Comparison of ENCODE assay signal across 18 mouse cellular contexts in genomic region chr5:47975795-47976194, GRCm38 (mm10). TPM values are rescaled to one million over a fixed set of nuclear protein-coding genes. Genes with fewer than 3 reads are reported as not detected.
DNase-seq lines count a peak whose midpoint lies in the region; ATAC-seq lines count a peak whose summit lies in the region.
"Had no signal": no experiment of that assay in that cellular context is flagged by ENCODE, and none has a peak within 500 bp of the region (broad histone marks: within the 10 kb centered on the region; RNA-seq: fewer than 3 reads in every experiment).

No protein-coding gene starts in this region.

- 72% methylated on average over 2 of the region's 2 CpGs for WGBS in hindbrain, embryonic 12.5 days
- 77% methylated on average over 2 of the region's 2 CpGs for WGBS in hindbrain, embryonic 11.5 days
- WGBS in hindbrain, embryonic 15.5 days: 46% methylated on average over 2 of the region's 2 CpGs
- 55% methylated on average over 2 of the region's 2 CpGs for WGBS in neural tube, embryonic 14.5 days
- 57% methylated on average over 2 of the region's 2 CpGs for WGBS in liver, embryonic 12.5 days (ENCODE audit: insufficient replicate concordance)

- H3K4me3 ChIP-seq in hindbrain, embryonic 12.5 days: no peak overlapping the region
- H3K4me3 ChIP-seq in hindbrain, embryonic 11.5 days (ENCODE audit: low read depth, low read length): no peak overlapping the region
- no peak overlapping the region for H3K4me3 ChIP-seq in hindbrain, embryonic 15.5 days
- no peak overlapping the region for H3K4me3 ChIP-seq in neural tube, embryonic 14.5 days (ENCODE audit: low read depth, low read length)
- no peak overlapping the region for H3K4me3 ChIP-seq in liver, embryonic 12.5 days
- H3K4me3 ChIP-seq: embryonic facial prominence, embryonic 13.5 days; gastrocnemius, adult 2 months; intestine, embryonic 15.5 days; kidney, embryonic 15.5 days; lung, embryonic 15.5 days had no signal

- no peaks in the 10 kb centered on the region; the same call in 1 of the 2 replicates for H3K27me3 ChIP-seq in hindbrain, embryonic 12.5 days
- no peaks in the 10 kb centered on the region for H3K27me3 ChIP-seq in hindbrain, embryonic 11.5 days (ENCODE audit: control insufficient read depth, insufficient read depth, low read length)
- no peaks in the 10 kb centered on the region for H3K27me3 ChIP-seq in hindbrain, embryonic 15.5 days
- H3K27me3 ChIP-seq in neural tube, embryonic 14.5 days (ENCODE audit: control insufficient read depth, insufficient read depth, low read length): no peaks in the 10 kb centered on the region
- no peaks in the 10 kb centered on the region for H3K27me3 ChIP-seq in liver, embryonic 12.5 days (replicated peaks)
- H3K27me3 ChIP-seq: intestine, embryonic 15.5 days; kidney, embryonic 15.5 days; lung, embryonic 15.5 days had no signal

- no peak for DNase-seq in hindbrain, embryonic 11.5 days (ENCODE audit: low spot score)
- DNase-seq in right cerebral cortex, postnatal 10 days (ENCODE audit: low spot score in 2 of 2): peak; percentile 23 to 31
- DNase-seq in right cerebral cortex, postnatal 14 days: no peak
- DNase-seq: adrenal gland, postnatal 14 days; cerebellum, adult 8-10 months; gastrocnemius, adult 2 months; layer of hippocampus, postnatal 36 days; thymus, postnatal 36 days had no signal

- no peaks in the 10 kb centered on the region for H3K9me3 ChIP-seq in hindbrain, embryonic 12.5 days (replicated peaks)
- no peaks in the 10 kb centered on the region for H3K9me3 ChIP-seq in hindbrain, embryonic 11.5 days (ENCODE audit: control insufficient read depth, low read length)
- H3K9me3 ChIP-seq in hindbrain, embryonic 15.5 days: no peaks in the 10 kb centered on the region
- no peaks in the 10 kb centered on the region for H3K9me3 ChIP-seq in neural tube, embryonic 14.5 days (ENCODE audit: control insufficient read depth, low read length)
- no peaks in the 10 kb centered on the region for H3K9me3 ChIP-seq in liver, embryonic 12.5 days (replicated peaks)
- H3K9me3 ChIP-seq: embryonic facial prominence, embryonic 13.5 days; intestine, embryonic 15.5 days; kidney, embryonic 15.5 days; lung, embryonic 15.5 days had no signal

- H3K36me3 ChIP-seq in hindbrain, embryonic 12.5 days: no peaks in the 10 kb centered on the region
- no peaks in the 10 kb centered on the region for H3K36me3 ChIP-seq in hindbrain, embryonic 11.5 days (ENCODE audit: control insufficient read depth, insufficient read depth, low read length)
- H3K36me3 ChIP-seq in hindbrain, embryonic 15.5 days: no peaks in the 10 kb centered on the region
- no peaks in the 10 kb centered on the region for H3K36me3 ChIP-seq in neural tube, embryonic 14.5 days (ENCODE audit: control insufficient read depth, insufficient read depth, low read length)
- no peaks in the 10 kb centered on the region for H3K36me3 ChIP-seq in liver, embryonic 12.5 days
- H3K36me3 ChIP-seq: embryonic facial prominence, embryonic 13.5 days; intestine, embryonic 15.5 days; kidney, embryonic 15.5 days; lung, embryonic 15.5 days had no signal

- H3K27ac ChIP-seq in hindbrain, embryonic 12.5 days: no peak overlapping the region
- no peak overlapping the region for H3K27ac ChIP-seq in hindbrain, embryonic 11.5 days (ENCODE audit: low read depth, low read length)
- H3K27ac ChIP-seq in hindbrain, embryonic 15.5 days (replicated peaks): no peak overlapping the region
- no peak overlapping the region for H3K27ac ChIP-seq in neural tube, embryonic 14.5 days (ENCODE audit: low read depth, low read length)
- H3K27ac ChIP-seq in liver, embryonic 12.5 days: no peak overlapping the region
- H3K27ac ChIP-seq: embryonic facial prominence, embryonic 13.5 days; gastrocnemius, adult 2 months; intestine, embryonic 15.5 days; kidney, embryonic 15.5 days; lung, embryonic 15.5 days had no signal

- peak; percentile 13; the same call in 1 of the 2 replicates for ATAC-seq in hindbrain, embryonic 12.5 days (ENCODE audit: low FRiP score)
- no peak for ATAC-seq in hindbrain, embryonic 11.5 days (ENCODE audit: low FRiP score)
- ATAC-seq in hindbrain, embryonic 15.5 days (ENCODE audit: low FRiP score, low read depth): peak; percentile 69; the same call in 1 of the 2 replicates
- ATAC-seq in neural tube, embryonic 14.5 days (ENCODE audit: low read depth): peak; percentile 24; the same call in 1 of the 2 replicates
- no peak for ATAC-seq in liver, embryonic 12.5 days
- ATAC-seq: activated CD4-positive, CD25-positive, alpha-beta regulatory T cell, adult 4 months; intestine, embryonic 15.5 days; Patski had no signal

- no peak overlapping the region for H3K9ac ChIP-seq in hindbrain, embryonic 12.5 days
- H3K9ac ChIP-seq in hindbrain, embryonic 11.5 days (ENCODE audit: low read depth, low read length): no peak overlapping the region
- H3K9ac ChIP-seq in hindbrain, embryonic 15.5 days: no peak overlapping the region
- no peak overlapping the region for H3K9ac ChIP-seq in neural tube, embryonic 14.5 days (replicated peaks; ENCODE audit: low read depth, low read length)
- H3K9ac ChIP-seq in liver, embryonic 12.5 days: no peak overlapping the region
- H3K9ac ChIP-seq: embryonic facial prominence, embryonic 13.5 days; intestine, embryonic 15.5 days; kidney, embryonic 15.5 days; lung, embryonic 15.5 days had no signal

- H3K4me1 ChIP-seq in hindbrain, embryonic 12.5 days: no peaks in the 10 kb centered on the region
- no peaks in the 10 kb centered on the region for H3K4me1 ChIP-seq in hindbrain, embryonic 11.5 days (replicated peaks; ENCODE audit: control insufficient read depth, insufficient read depth, low read length)
- H3K4me1 ChIP-seq in hindbrain, embryonic 15.5 days (replicated peaks): no peaks in the 10 kb centered on the region
- H3K4me1 ChIP-seq in neural tube, embryonic 14.5 days (ENCODE audit: control insufficient read depth, insufficient read depth, low read length): no peaks in the 10 kb centered on the region
- H3K4me1 ChIP-seq in liver, embryonic 12.5 days: no peaks in the 10 kb centered on the region
- H3K4me1 ChIP-seq: embryonic facial prominence, embryonic 13.5 days; intestine, embryonic 15.5 days; lung, embryonic 15.5 days had no signal

- H3K4me2 ChIP-seq in hindbrain, embryonic 12.5 days (replicated peaks): no peak overlapping the region
- H3K4me2 ChIP-seq in hindbrain, embryonic 11.5 days (replicated peaks; ENCODE audit: low read depth, low read length): no peak overlapping the region
- no peak overlapping the region for H3K4me2 ChIP-seq in hindbrain, embryonic 15.5 days
- no peak overlapping the region for H3K4me2 ChIP-seq in neural tube, embryonic 14.5 days (ENCODE audit: low read depth, low read length)
- no peak overlapping the region for H3K4me2 ChIP-seq in liver, embryonic 12.5 days
- H3K4me2 ChIP-seq: embryonic facial prominence, embryonic 13.5 days; intestine, embryonic 15.5 days; kidney, embryonic 15.5 days; lung, embryonic 15.5 days had no signal

RNA-seq across cellular contexts. Expression of gene Slit2, which starts 7.1 kb away (rescaled TPM):
- 71.7 and 78.1 TPM in 2 replicates for polyA plus RNA-seq in hindbrain, embryonic 12.5 days (2016; fragmentation: Nextera tagmentation; extraction: Ambion mirVana)
- polyA plus RNA-seq in hindbrain, embryonic 11.5 days (2014; fragmentation: Nextera tagmentation; extraction: Ambion mirVana): 39.3 and 61.2 TPM in 2 replicates
- 22.2 and 22.9 TPM in 2 replicates for polyA plus RNA-seq in hindbrain, embryonic 15.5 days (2015; fragmentation: Nextera tagmentation; extraction: Ambion mirVana)
- polyA plus RNA-seq in neural tube, embryonic 14.5 days (2014; fragmentation: Nextera tagmentation; extraction: Ambion mirVana): 57.5 and 68.8 TPM in 2 replicates
- polyA plus RNA-seq in liver, embryonic 12.5 days (2016; fragmentation: Nextera tagmentation; extraction: Ambion mirVana): 1.3 and 2.2 TPM in 2 replicates

Comparison
In these comparisons a context has a peak if more than half of its experiments do, and no peak if none do; other contexts are left out.
1. ATAC-seq: peak in hindbrain, embryonic 12.5 days (single experiment), hindbrain, embryonic 15.5 days (single experiment) and neural tube, embryonic 14.5 days (single experiment); none in hindbrain, embryonic 11.5 days (single experiment) and liver, embryonic 12.5 days (single experiment).
2. DNase-seq: peak in right cerebral cortex, postnatal 10 days (2 of 2); none in hindbrain, embryonic 11.5 days (single experiment) and right cerebral cortex, postnatal 14 days (single experiment).